Mouse (Mus musculus) stomach, embryonic 14.5 days (tissue): ENCODE results near the gene Apod. TPM values are rescaled to one million over a fixed set of nuclear protein-coding genes. Genes with fewer than 3 reads are reported as not detected.

Experiments
- ATAC-seq: fragments of 200-750 bp; cut with Nextera tagmentation; 2 replicates; pipeline ENCODE4 v1.8.0; 2017; ENCODE audit warnings: low read depth, moderate TSS enrichment; ENCODE audit not compliant: insufficient number of reproducible peaks, insufficient read depth, low FRiP score
- H3K27ac ChIP-seq: fragments of 300-500 bp; sonication (generic); 2 replicates; pipeline ENCODE4 v1.5.1; 2014; ENCODE audit warnings: mild to moderate bottlenecking, low read length, moderate library complexity, mixed read lengths
- H3K27me3 ChIP-seq: fragments of 300-500 bp; sonication (generic); 2 replicates; pipeline ENCODE4 v1.6.1; 2014; ENCODE audit warnings: low read length, control low read depth, mixed read lengths; ENCODE audit not compliant: control insufficient read depth, insufficient read depth
- H3K36me3 ChIP-seq: fragments of 300-500 bp; sonication (generic); 2 replicates; pipeline ENCODE4 v1.6.1; 2014; ENCODE audit warnings: mild to moderate bottlenecking, control low read depth, low read length, moderate library complexity, mixed read lengths; ENCODE audit not compliant: control insufficient read depth, insufficient read depth
- H3K4me1 ChIP-seq: fragments of 300-500 bp; sonication (generic); 2 replicates; pipeline ENCODE4 v1.6.1; 2014; ENCODE audit warnings: low read length, control low read depth, mixed read lengths; ENCODE audit not compliant: control insufficient read depth, insufficient read depth
- H3K4me2 ChIP-seq: fragments of 300-500 bp; sonication (generic); replicated peaks from 2 replicates; pipeline ENCODE4 v1.6.1; 2014; ENCODE audit warnings: low read depth, low read length, control low read depth
- H3K4me3 ChIP-seq: fragments of 300-500 bp; sonication (generic); 2 replicates; pipeline ENCODE4 v1.5.1; 2014; ENCODE audit warnings: low read depth, low read length, control low read depth
- H3K9ac ChIP-seq: fragments of 300-500 bp; sonication (generic); replicated peaks from 2 replicates; pipeline ENCODE4 v1.6.1; 2014; ENCODE audit warnings: low read depth, mild to moderate bottlenecking, control low read depth, low read length, moderate library complexity, mixed read lengths
- H3K9me3 ChIP-seq: fragments of 300-500 bp; sonication (generic); 2 replicates; pipeline ENCODE4 v1.6.1; 2016; ENCODE audit warnings: low read depth, low read length, control low read depth; ENCODE audit not compliant: control insufficient read depth
- WGBS: fragments of 180-500 bp; shearing (Covaris S2); extraction: QIAGEN DNeasy Blood & Tissue Kit; methylation state at CpG from one replicate; pipeline ENCODE4 v1.1.7; 2014; 5-methylcytosine and 5-hydroxymethylcytosine counted together
- polyA plus RNA-seq: library from polyadenylated mRNA; unstranded; fragments of >200 nt; fragmentation: Nextera tagmentation; extraction: Ambion mirVana; gene quantifications from 2 replicates; pipeline ENCODE4 v1.2.1, GENCODE M21; 2014

Apod gene
- polyA plus RNA-seq, 1 experiment from 2014 or later = 1.4 TPM

GRCm38 (mm10) chr16:31286801-31287488 is 27.7 kb downstream of the Apod start:
- ATAC-seq = no peak
- Histone ChIP-seq H3K9me3 (no peaks in the 10 kb centered on the region), H3K9ac (no peak overlapping the region), H3K27ac (no peak overlapping the region), H3K4me2 (no peak overlapping the region), H3K4me1 (peaks cover 10% of the 10 kb centered on the region; the same call in 1 of the 2 replicates), H3K27me3 (no peaks in the 10 kb centered on the region), H3K36me3 (no peaks in the 10 kb centered on the region), H3K4me3 (no peak overlapping the region)
- 88% methylated on average over 11 of the region's 11 CpGs for WGBS

GRCm38 (mm10) chr16:31281981-31282380 is 32.6 kb downstream of the Apod start:
- no peak overlapping the region for H3K4me3 ChIP-seq
- ATAC-seq = no peak
- 79% methylated on average over 2 of the region's 2 CpGs for WGBS

GRCm38 (mm10) chr16:31280176-31280575 is 34.4 kb downstream of the Apod start:
- no peaks in the 10 kb centered on the region for H3K27me3 ChIP-seq
- no peak overlapping the region for H3K4me2 ChIP-seq
- H3K9me3 ChIP-seq = no peaks in the 10 kb centered on the region
- ATAC-seq = no peak
- no peaks in the 10 kb centered on the region for H3K36me3 ChIP-seq
- no peak overlapping the region for H3K4me3 ChIP-seq
- no peak overlapping the region for H3K9ac ChIP-seq
- WGBS = 84% methylated on average over 4 of the region's 4 CpGs
- no peak overlapping the region for H3K27ac ChIP-seq
- no peaks in the 10 kb centered on the region for H3K4me1 ChIP-seq

More at GRCm38 (mm10) chr16:31281981-31282380, 32.6 kb downstream of the Apod start:
- Histone ChIP-seq H3K27me3 (no peaks in the 10 kb centered on the region), H3K36me3 (no peaks in the 10 kb centered on the region), H3K9ac (no peak overlapping the region), H3K4me1 (no peaks in the 10 kb centered on the region), H3K27ac (no peak overlapping the region), H3K9me3 (no peaks in the 10 kb centered on the region), H3K4me2 (no peak overlapping the region)

- Histone ChIP-seq H3K9ac (no peak overlapping the region), H3K9me3 (no peaks in the 10 kb centered on the region)
- ATAC-seq = no peak
Measured at GRCm38 (mm10) chr16:31278581-31278980, 36.0 kb downstream of the Apod start.

GRCm38 (mm10) chr16:31278081-31278480 is 36.5 kb downstream of the Apod start:
- Histone ChIP-seq H3K4me2 (no peak overlapping the region), H3K9me3 (no peaks in the 10 kb centered on the region), H3K36me3 (no peaks in the 10 kb centered on the region), H3K9ac (no peak overlapping the region), H3K4me3 (no peak overlapping the region), H3K27ac (no peak overlapping the region), H3K4me1 (peaks cover 7% of the 10 kb centered on the region; the same call in 1 of the 2 replicates), H3K27me3 (no peaks in the 10 kb centered on the region)
- WGBS = 55% methylated on average over 2 of the region's 2 CpGs
- ATAC-seq = no peak

More at GRCm38 (mm10) chr16:31278581-31278980, 36.0 kb downstream of the Apod start:
- Histone ChIP-seq H3K36me3 (no peaks in the 10 kb centered on the region), H3K4me3 (no peak overlapping the region), H3K27me3 (no peaks in the 10 kb centered on the region), H3K27ac (no peak overlapping the region), H3K4me2 (no peak overlapping the region), H3K4me1 (peaks cover 2% of the 10 kb centered on the region; the same call in 1 of the 2 replicates)
- WGBS = 64% methylated on average over 6 of the region's 6 CpGs

GRCm38 (mm10) chr16:31276962-31277361 is 37.6 kb downstream of the Apod start:
- ATAC-seq = no peak
- Histone ChIP-seq H3K27me3 (no peaks in the 10 kb centered on the region), H3K4me1 (peaks cover 17% of the 10 kb centered on the region), H3K36me3 (no peaks in the 10 kb centered on the region), H3K4me3 (no peak overlapping the region), H3K9ac (no peak overlapping the region), H3K27ac (peak overlapping the region; percentile 2; the same call in 1 of the 2 replicates), H3K9me3 (no peaks in the 10 kb centered on the region), H3K4me2 (no peak overlapping the region)
- WGBS = 67% methylated on average over 7 of the region's 7 CpGs

- no peak for ATAC-seq
- WGBS = 46% methylated on average over 7 of the region's 7 CpGs
- H3K9me3 ChIP-seq = no peaks in the 10 kb centered on the region
- H3K36me3 ChIP-seq = no peaks in the 10 kb centered on the region
- no peak overlapping the region for H3K4me3 ChIP-seq
- no peak overlapping the region for H3K9ac ChIP-seq
- H3K4me2 ChIP-seq = no peak overlapping the region; the same call in 1 of the 2 replicates
- H3K4me1 ChIP-seq = peaks cover 17% of the 10 kb centered on the region
- H3K27me3 ChIP-seq = no peaks in the 10 kb centered on the region
- H3K27ac ChIP-seq = peak overlapping the region; percentile 2; the same call in 1 of the 2 replicates
Measured at GRCm38 (mm10) chr16:31276539-31276938, 38.1 kb downstream of the Apod start.

- H3K4me1 ChIP-seq = peaks cover 17% of the 10 kb centered on the region
- peak; percentile 95 for ATAC-seq
- H3K36me3 ChIP-seq = no peaks in the 10 kb centered on the region
- peak within 1 kb of the TSS; percentile 80 for H3K27ac ChIP-seq
- peak within 1 kb of the TSS; percentile 93 for H3K4me3 ChIP-seq
- H3K4me2 ChIP-seq = peak within 1 kb of the TSS; percentile 45
- WGBS = under 1% methylated on average over 79 of the region's 83 CpGs
- peak within 1 kb of the TSS; percentile 80 for H3K9ac ChIP-seq
- no peaks in the 10 kb centered on the region for H3K9me3 ChIP-seq
- no peaks in the 10 kb centered on the region for H3K27me3 ChIP-seq
Measured at GRCm38 (mm10) chr16:31274674-31275460, 39.7 kb downstream of the Apod start, which contains the start of gene Ppp1r2. Gene Ppp1r2, minus strand, starts transcription at chr16:31275277.
